Mouse (Mus musculus): ENCODE measurements around the gene Gm42421. TPM values are rescaled to one million over a fixed set of nuclear protein-coding genes. Genes with fewer than 3 reads are reported as not detected.

The Gm42421 gene
- polyA plus RNA-seq, 1 experiment from 2014 or later, result 0.53 TPM

DNA sequence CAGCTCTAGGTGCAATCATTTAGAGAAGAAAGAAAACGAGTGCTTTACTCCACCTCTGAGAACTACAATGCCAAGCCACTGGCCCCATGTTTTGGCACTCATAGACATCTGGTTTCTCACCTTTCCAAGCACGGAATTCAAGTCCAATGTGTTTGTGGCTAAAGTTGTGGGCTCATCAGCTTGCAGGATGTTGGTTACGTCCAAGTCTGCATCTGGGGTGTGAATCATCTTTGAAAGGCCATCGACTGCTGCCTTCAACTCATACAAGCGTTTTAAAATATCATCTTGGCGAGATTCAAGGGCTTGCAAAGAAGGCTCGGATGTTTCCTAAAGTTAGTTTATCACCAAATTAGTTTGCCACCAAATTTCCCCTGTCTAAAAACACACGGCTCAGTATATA lies 21.5 kb upstream of the Gm42421 start:
- Histone ChIP-seq H3K9me3 (replicated peaks; ENCODE audit: control insufficient read depth, low read length) (no peaks in the 10 kb centered on the region), H3K27ac (replicated peaks; ENCODE audit: low read depth, low read length) (no peak overlapping the region), H3K36me3 (replicated peaks; ENCODE audit: control insufficient read depth, insufficient read depth, low read depth, low read length) (peaks cover 8% of the 10 kb centered on the region), H3K27me3 (ENCODE audit: control insufficient read depth, insufficient read depth, low read length) (no peaks in the 10 kb centered on the region), H3K4me3 (ENCODE audit: low read depth, low read length) (no peak overlapping the region), H3K9ac (replicated peaks; ENCODE audit: low read length) (no peak overlapping the region), H3K4me2 (ENCODE audit: low read depth, low read length) (no peak overlapping the region), H3K4me1 (ENCODE audit: control insufficient read depth, insufficient read depth, low read length) (no peaks in the 10 kb centered on the region)
- ATAC-seq (replicated peaks; ENCODE audit: insufficient number of reproducible peaks, low FRiP score, low TSS enrichment, low read depth) (no peak), DNase-seq (ENCODE audit: low spot score) (no peak)
- 88% methylated on average over 8 of the region's 8 CpGs for WGBS

GRCm38 (mm10) chr5:143908926-143909325 lies 19.0 kb upstream of the Gm42421 start:
- H3K4me3 ChIP-seq (ENCODE audit: low read depth, low read length), result peak overlapping the region; percentile 75
- no peaks in the 10 kb centered on the region for H3K9me3 ChIP-seq (replicated peaks; ENCODE audit: control insufficient read depth, low read length)
- no peak for ATAC-seq (replicated peaks; ENCODE audit: insufficient number of reproducible peaks, low FRiP score, low TSS enrichment, low read depth)
- H3K36me3 ChIP-seq (replicated peaks; ENCODE audit: control insufficient read depth, insufficient read depth, low read depth, low read length), result peaks cover 4% of the 10 kb centered on the region
- peak; percentile 4 for DNase-seq (ENCODE audit: low spot score)
- no peaks in the 10 kb centered on the region for H3K27me3 ChIP-seq (ENCODE audit: control insufficient read depth, insufficient read depth, low read length)
- no peak overlapping the region; the same call in 1 of the 2 replicates for H3K27ac ChIP-seq (replicated peaks; ENCODE audit: low read depth, low read length)
- 4% methylated on average over 9 of the region's 9 CpGs for WGBS
- H3K9ac ChIP-seq (replicated peaks; ENCODE audit: low read length), result peak overlapping the region; percentile 68
- peak overlapping the region; percentile 76 for H3K4me2 ChIP-seq (ENCODE audit: low read depth, low read length)
- no peaks in the 10 kb centered on the region for H3K4me1 ChIP-seq (ENCODE audit: control insufficient read depth, insufficient read depth, low read length)

GRCm38 (mm10) chr5:143909417-143910400 lies 18.3 kb upstream of the Gm42421 start, which contains the start of the genes Aimp2 and Pms2:
Gene Aimp2, minus strand, starts transcription at chr5:143909847.
Gene Pms2, plus strand, starts transcription at chr5:143909964.
- Histone ChIP-seq H3K9ac (replicated peaks; ENCODE audit: low read length) (peak within 1 kb of the TSS; percentile 68), H3K9me3 (replicated peaks; ENCODE audit: control insufficient read depth, low read length) (no peaks in the 10 kb centered on the region), H3K4me1 (ENCODE audit: control insufficient read depth, insufficient read depth, low read length) (no peaks in the 10 kb centered on the region), H3K27ac (replicated peaks; ENCODE audit: low read depth, low read length) (peak within 1 kb of the TSS; percentile 52), H3K36me3 (replicated peaks; ENCODE audit: control insufficient read depth, insufficient read depth, low read depth, low read length) (peaks cover 4% of the 10 kb centered on the region), H3K4me3 (ENCODE audit: low read depth, low read length) (peak within 1 kb of the TSS; percentile 75), H3K27me3 (ENCODE audit: control insufficient read depth, insufficient read depth, low read length) (no peaks in the 10 kb centered on the region), H3K4me2 (ENCODE audit: low read depth, low read length) (peak within 1 kb of the TSS; percentile 76)
- under 1% methylated on average over 70 of the region's 70 CpGs for WGBS
- peak; percentile 99 for ATAC-seq (replicated peaks; ENCODE audit: insufficient number of reproducible peaks, low FRiP score, low TSS enrichment, low read depth)
- DNase-seq (ENCODE audit: low spot score), result peak; percentile 99

GRCm38 (mm10) chr5:143916221-143916620 lies 11.8 kb upstream of the Gm42421 start:
- no peaks in the 10 kb centered on the region; the same call in none of the 2 replicates for H3K36me3 ChIP-seq (replicated peaks; ENCODE audit: control insufficient read depth, insufficient read depth, low read depth, low read length)
- no peak for ATAC-seq (replicated peaks; ENCODE audit: insufficient number of reproducible peaks, low FRiP score, low TSS enrichment, low read depth)
- H3K4me3 ChIP-seq (ENCODE audit: low read depth, low read length), result no peak overlapping the region
- H3K4me2 ChIP-seq (ENCODE audit: low read depth, low read length), result no peak overlapping the region
- no peak for DNase-seq (ENCODE audit: low spot score)
- no peaks in the 10 kb centered on the region for H3K27me3 ChIP-seq (ENCODE audit: control insufficient read depth, insufficient read depth, low read length)
- no peak overlapping the region for H3K27ac ChIP-seq (replicated peaks; ENCODE audit: low read depth, low read length)
- no peaks in the 10 kb centered on the region for H3K4me1 ChIP-seq (ENCODE audit: control insufficient read depth, insufficient read depth, low read length)
- H3K9ac ChIP-seq (replicated peaks; ENCODE audit: low read length), result no peak overlapping the region
- 95% methylated on average over 9 of the region's 9 CpGs for WGBS
- H3K9me3 ChIP-seq (replicated peaks; ENCODE audit: control insufficient read depth, low read length), result no peaks in the 10 kb centered on the region

- no peaks in the 10 kb centered on the region for H3K4me1 ChIP-seq (ENCODE audit: control insufficient read depth, insufficient read depth, low read length)
- H3K9ac ChIP-seq (replicated peaks; ENCODE audit: low read length), result no peak overlapping the region
- H3K27ac ChIP-seq (replicated peaks; ENCODE audit: low read depth, low read length), result no peak overlapping the region
- H3K27me3 ChIP-seq (ENCODE audit: control insufficient read depth, insufficient read depth, low read length), result no peaks in the 10 kb centered on the region
- ATAC-seq (replicated peaks; ENCODE audit: insufficient number of reproducible peaks, low FRiP score, low TSS enrichment, low read depth), result no peak
- no peak overlapping the region for H3K4me2 ChIP-seq (ENCODE audit: low read depth, low read length)
- WGBS, result 58% methylated on average over 5 of the region's 5 CpGs
- peak; percentile 63 for DNase-seq (ENCODE audit: low spot score)
- H3K9me3 ChIP-seq (replicated peaks; ENCODE audit: control insufficient read depth, low read length), result no peaks in the 10 kb centered on the region
- H3K36me3 ChIP-seq (replicated peaks; ENCODE audit: control insufficient read depth, insufficient read depth, low read depth, low read length), result no peaks in the 10 kb centered on the region; the same call in none of the 2 replicates
- no peak overlapping the region for H3K4me3 ChIP-seq (ENCODE audit: low read depth, low read length)
These were observed 10.6 kb upstream of the Gm42421 start for GRCm38 (mm10) chr5:143917418-143917817.

GRCm38 (mm10) chr5:143918120-143918519 lies 9.9 kb upstream of the Gm42421 start:
- H3K4me1 ChIP-seq (ENCODE audit: control insufficient read depth, insufficient read depth, low read length), result no peaks in the 10 kb centered on the region
- no peak overlapping the region for H3K4me3 ChIP-seq (ENCODE audit: low read depth, low read length)
- 89% methylated on average over 3 of the region's 3 CpGs for WGBS
- no peak overlapping the region for H3K9ac ChIP-seq (replicated peaks; ENCODE audit: low read length)
- no peaks in the 10 kb centered on the region; the same call in none of the 2 replicates for H3K36me3 ChIP-seq (replicated peaks; ENCODE audit: control insufficient read depth, insufficient read depth, low read depth, low read length)
- ATAC-seq (replicated peaks; ENCODE audit: insufficient number of reproducible peaks, low FRiP score, low TSS enrichment, low read depth) (no peak), DNase-seq (ENCODE audit: low spot score) (no peak)
- no peaks in the 10 kb centered on the region for H3K9me3 ChIP-seq (replicated peaks; ENCODE audit: control insufficient read depth, low read length)
- H3K4me2 ChIP-seq (ENCODE audit: low read depth, low read length), result no peak overlapping the region
- H3K27me3 ChIP-seq (ENCODE audit: control insufficient read depth, insufficient read depth, low read length), result no peaks in the 10 kb centered on the region
- no peak overlapping the region for H3K27ac ChIP-seq (replicated peaks; ENCODE audit: low read depth, low read length)

GRCm38 (mm10) chr5:143924781-143925452 lies 3.1 kb upstream of the Gm42421 start:
- H3K4me2 ChIP-seq (ENCODE audit: low read depth, low read length), result no peak overlapping the region
- H3K9ac ChIP-seq (replicated peaks; ENCODE audit: low read length), result no peak overlapping the region
- no peak overlapping the region for H3K4me3 ChIP-seq (ENCODE audit: low read depth, low read length)
- H3K27me3 ChIP-seq (ENCODE audit: control insufficient read depth, insufficient read depth, low read length), result no peaks in the 10 kb centered on the region
- H3K27ac ChIP-seq (replicated peaks; ENCODE audit: low read depth, low read length), result no peak overlapping the region
- no peaks in the 10 kb centered on the region for H3K4me1 ChIP-seq (ENCODE audit: control insufficient read depth, insufficient read depth, low read length)
- ATAC-seq (replicated peaks; ENCODE audit: insufficient number of reproducible peaks, low FRiP score, low TSS enrichment, low read depth) (no peak), DNase-seq (ENCODE audit: low spot score) (no peak)
- peaks cover 5% of the 10 kb centered on the region for H3K36me3 ChIP-seq (replicated peaks; ENCODE audit: control insufficient read depth, insufficient read depth, low read depth, low read length)
- 89% methylated on average over 6 of the region's 6 CpGs for WGBS
- H3K9me3 ChIP-seq (replicated peaks; ENCODE audit: control insufficient read depth, low read length), result no peaks in the 10 kb centered on the region
